Mouse (Mus musculus): ENCODE measurements around the gene Srrt.

DNA sequence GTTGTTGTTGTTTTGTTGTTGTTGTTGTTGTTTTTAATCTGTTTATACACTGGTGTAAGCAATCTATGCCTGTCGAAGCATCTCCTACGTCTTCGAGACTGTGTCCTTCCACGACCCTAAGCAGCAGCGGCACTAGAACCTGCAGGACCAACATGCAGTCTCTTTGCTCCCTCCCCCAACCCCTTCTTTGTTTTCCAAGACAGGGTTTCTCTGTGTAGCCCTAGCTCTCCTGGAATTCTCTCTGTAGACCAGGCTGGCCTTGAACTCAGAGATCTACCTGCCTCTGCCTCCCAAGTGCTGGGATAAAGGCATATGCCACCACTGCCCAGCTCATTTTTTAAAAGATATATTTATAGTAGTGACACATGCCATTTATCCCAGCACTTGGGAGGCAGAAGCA is 35.9 kb upstream of the Srrt start:
- no peak for TF ChIP-seq CTCF (IDR thresholded peaks at IDR 0.05; ENCODE audit: low read depth)
- TF ChIP-seq EP300 (IDR thresholded peaks at IDR 0.05; ENCODE audit: low read depth), result no peak
